32 mouse cellular contexts compared by ENCODE assay signal in genomic region chr2:122621337-122622110, GRCm38 (mm10). TPM values are rescaled to one million over a fixed set of nuclear protein-coding genes. Genes with fewer than 3 reads are reported as not detected.
"Had no signal": no experiment of that assay in that cellular context is flagged by ENCODE, and none has a peak within 500 bp of the region (broad histone marks: within the 10 kb centered on the region; RNA-seq: fewer than 3 reads in every experiment).

No protein-coding gene starts in this region.

- H3K4me1 ChIP-seq: heart, embryonic 15.5 days; hindbrain, embryonic 12.5 days; kidney, embryonic 15.5 days; limb, embryonic 13.5 days; limb, embryonic 15.5 days; liver, embryonic 12.5 days had no signal

- H3K4me2 ChIP-seq: heart, embryonic 11.5 days; heart, embryonic 13.5 days; heart, embryonic 15.5 days; hindbrain, embryonic 12.5 days; hindbrain, embryonic 15.5 days; kidney, embryonic 15.5 days; limb, embryonic 13.5 days; limb, embryonic 15.5 days; liver, embryonic 12.5 days had no signal

- H3K9me3 ChIP-seq: heart, embryonic 13.5 days; heart, embryonic 15.5 days; hindbrain, embryonic 10.5 days; hindbrain, embryonic 12.5 days; hindbrain, embryonic 15.5 days; kidney, embryonic 15.5 days; limb, embryonic 13.5 days; limb, embryonic 15.5 days; liver, embryonic 12.5 days had no signal

- H3K27ac ChIP-seq: gastrocnemius, adult 2 months; heart, adult 2 months; heart, embryonic 13.5 days; heart, embryonic 15.5 days; hindbrain, embryonic 10.5 days; hindbrain, embryonic 12.5 days; hindbrain, embryonic 15.5 days; hindbrain, postnatal 0 days; kidney, embryonic 15.5 days; kidney, postnatal 0 days; limb, embryonic 13.5 days; limb, embryonic 15.5 days; liver, embryonic 12.5 days; liver, embryonic 14.5 days had no signal

- H3K4me3 ChIP-seq: gastrocnemius, adult 2 months; heart, adult 2 months; heart, embryonic 13.5 days; heart, embryonic 15.5 days; hindbrain, embryonic 10.5 days; hindbrain, embryonic 12.5 days; hindbrain, embryonic 15.5 days; kidney, embryonic 15.5 days; limb, embryonic 13.5 days; limb, embryonic 15.5 days; liver, embryonic 12.5 days had no signal

- H3K9ac ChIP-seq: heart, embryonic 13.5 days; heart, embryonic 15.5 days; hindbrain, embryonic 12.5 days; hindbrain, embryonic 15.5 days; kidney, embryonic 15.5 days; limb, embryonic 13.5 days; limb, embryonic 15.5 days; liver, embryonic 12.5 days; liver, embryonic 14.5 days had no signal

- DNase-seq: gastrocnemius, adult 2 months; gastrocnemius, postnatal 10 days; gastrocnemius, postnatal 25 days; heart, adult 2 months; heart, postnatal 14 days; heart, postnatal 4 days; kidney, adult 11 months; kidney, adult 2 months; kidney, adult 9 months; kidney, postnatal 14 days; kidney, postnatal 36 days; layer of hippocampus, adult 9-11 months; layer of hippocampus, postnatal 36 days; left cerebral cortex, postnatal 4 days had no signal

- H3K36me3 ChIP-seq: heart, embryonic 13.5 days; heart, embryonic 15.5 days; hindbrain, embryonic 10.5 days; hindbrain, embryonic 12.5 days; hindbrain, embryonic 15.5 days; kidney, embryonic 15.5 days; limb, embryonic 13.5 days; limb, embryonic 15.5 days; liver, embryonic 12.5 days had no signal

- H3K27me3 ChIP-seq: heart, embryonic 15.5 days; hindbrain, embryonic 15.5 days; limb, embryonic 13.5 days; limb, embryonic 15.5 days had no signal

RNA-seq across cellular contexts. Expression of gene AA467197, which starts 15.3 kb away (rescaled TPM):
- total RNA-seq: gastrocnemius, postnatal 25 days; gastrocnemius, postnatal 4 days; hindbrain, postnatal 0 days; layer of hippocampus, postnatal 14 days; left cerebral cortex, adult 18-20 months; left cerebral cortex, postnatal 25 days; left cerebral cortex, postnatal 4 days; liver, adult 2 months had no signal
- polyA plus RNA-seq: heart, adult 2 months; liver, adult 2 months had no signal
